Mouse (Mus musculus) brown adipose tissue, adult 24 weeks (tissue): ENCODE results near the gene Dhps. TPM values are rescaled to one million over a fixed set of nuclear protein-coding genes. Genes with fewer than 3 reads are reported as not detected.
A peak's percentile ranks its signal among the peaks of the same experiment; 100 is the strongest.
"Not testable (repeated sequence)": the region's sequence is repeated elsewhere in the genome, so short reads cannot be mapped to it uniquely, and the experiment has no call there.

Experiments used
- H3K27ac ChIP-seq: fragments of 200-500 bp; replicated peaks from 2 replicates; pipeline ENCODE4 v1.5.1; 2012; ENCODE audit warnings: low read depth, mild to moderate bottlenecking, low read length
- H3K4me1 ChIP-seq: fragments of 200-500 bp; 2 replicates; pipeline ENCODE4 v1.6.1; 2012; ENCODE audit warnings: low read length, mixed read lengths; ENCODE audit not compliant: control insufficient read depth, insufficient read depth, insufficient read length
- H3K4me3 ChIP-seq: fragments of 200-500 bp; 2 replicates; pipeline ENCODE4 v1.5.1; 2012; ENCODE audit warnings: low read depth, mild to moderate bottlenecking, low read length, moderate library complexity; ENCODE audit not compliant: insufficient read depth
- polyA plus RNA-seq: library from polyadenylated mRNA; stranded (reverse); fragments of >200 nt; gene quantifications from 2 replicates; pipeline ENCODE4 v1.2.4, GENCODE M21; 2012; ENCODE audit not compliant: missing spikeins, insufficient read depth, insufficient read length

Dhps gene
- polyA plus RNA-seq, 1 experiment, result 20.0 TPM

DNA sequence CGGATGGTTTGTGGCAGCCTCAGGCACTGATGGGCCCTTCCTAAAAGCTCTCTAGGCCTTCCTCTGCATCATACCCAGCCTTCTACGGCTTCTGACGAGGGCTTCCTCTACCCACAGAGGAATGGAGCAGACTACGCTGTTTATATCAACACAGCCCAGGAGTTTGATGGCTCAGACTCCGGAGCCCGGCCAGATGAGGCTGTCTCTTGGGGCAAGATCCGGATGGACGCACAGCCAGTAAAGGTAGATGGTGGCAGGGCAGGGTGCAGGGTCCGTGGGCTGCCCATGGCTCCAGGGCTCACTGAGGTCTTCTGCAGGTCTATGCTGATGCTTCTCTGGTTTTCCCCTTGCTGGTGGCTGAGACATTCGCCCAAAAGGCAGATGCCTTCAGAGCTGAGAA lies 3.1 kb downstream of the Dhps start:
- Histone ChIP-seq H3K4me3 (no peak overlapping the region), H3K27ac (no peak overlapping the region), H3K4me1 (peaks cover 2% of the 10 kb centered on the region; the same call in 1 of the 2 replicates)

DNA sequence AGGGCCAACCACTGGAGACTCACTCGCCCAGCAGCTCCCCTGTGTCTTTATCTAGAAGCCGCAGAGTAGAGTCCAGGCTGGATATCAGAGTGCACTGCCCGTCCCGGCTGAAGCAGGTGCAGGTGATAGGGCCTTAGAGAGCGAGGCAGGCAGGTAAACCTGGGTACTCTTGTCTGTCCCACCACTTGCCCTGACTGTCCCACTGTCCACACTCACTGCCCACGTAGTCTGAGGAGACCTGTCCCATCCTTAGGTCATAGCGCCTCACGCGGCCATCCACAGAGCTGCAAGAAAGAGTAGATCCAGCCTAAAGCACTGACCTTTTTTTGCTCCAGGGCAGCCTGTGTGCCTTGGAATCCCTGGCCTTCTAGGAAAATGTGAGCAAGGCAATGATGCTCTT lies 4.4 kb downstream of the Dhps start:
- 0 out of 2 replicates have a peak, but pooled peaks cover under 1% of the 10 kb centered on the region for H3K4me1 ChIP-seq
- H3K27ac ChIP-seq, result no peak overlapping the region
- no peak overlapping the region for H3K4me3 ChIP-seq

DNA sequence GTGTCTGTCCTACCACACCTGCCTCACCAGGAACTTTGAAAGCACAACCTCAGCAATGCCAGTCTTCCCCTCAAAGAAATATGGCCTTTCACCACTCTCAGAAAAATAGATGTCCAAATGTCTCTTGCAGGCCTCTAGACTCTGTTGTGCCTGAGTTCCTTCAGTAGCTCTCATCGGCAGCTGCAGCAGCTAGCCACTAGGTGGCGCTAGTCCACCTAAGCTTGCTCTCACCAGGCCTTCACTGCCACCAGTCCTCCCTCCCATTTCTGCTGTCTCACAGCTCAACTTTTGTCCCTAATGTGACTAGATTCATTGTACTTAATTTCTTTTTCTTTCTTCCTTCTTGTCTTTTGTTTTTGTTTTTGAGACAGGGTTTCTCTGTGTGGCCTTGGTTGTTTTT lies 5.4 kb downstream of the Dhps start:
- no peaks in the 10 kb centered on the region for H3K4me1 ChIP-seq
- no peak overlapping the region for H3K4me3 ChIP-seq
- no peak overlapping the region for H3K27ac ChIP-seq

- peak overlapping the region; percentile 96 for H3K27ac ChIP-seq
These were observed 8.6 kb downstream of the Dhps start for GRCm38 (mm10) chr8:85080214-85080531.

GRCm38 (mm10) chr8:85080532-85081215 lies 9.1 kb downstream of the Dhps start, which contains the start of gene Wdr83os:
Wdr83os (plus strand) TSS chr8:85080740.
- Histone ChIP-seq H3K4me1 (no peaks in the 10 kb centered on the region), H3K27ac (peak within 1 kb of the TSS; percentile 96), H3K4me3 (peak within 1 kb of the TSS; percentile 99)

More at GRCm38 (mm10) chr8:85080214-85080531, 8.6 kb downstream of the Dhps start:
- Histone ChIP-seq H3K4me1 (no peaks in the 10 kb centered on the region), H3K4me3 (peak overlapping the region; percentile 99)

DNA sequence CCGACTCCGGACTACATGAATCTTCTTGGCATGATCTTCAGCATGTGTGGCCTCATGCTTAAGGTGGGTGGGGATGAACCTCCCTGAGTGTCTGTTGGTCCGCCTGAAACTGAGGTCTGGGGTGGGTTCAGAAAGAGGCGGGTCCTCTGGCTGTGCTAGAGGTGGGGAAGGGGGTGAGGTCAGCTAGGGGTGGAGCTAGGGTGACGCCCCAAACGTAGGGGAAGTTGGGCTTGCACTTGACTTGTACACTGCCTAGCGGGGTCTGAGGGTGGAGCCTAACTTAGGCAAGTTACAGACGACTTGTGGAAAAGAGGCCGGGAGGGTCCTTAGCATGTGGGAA lies 9.6 kb downstream of the Dhps start, which contains the start of gene Wdr83:
Gene Wdr83, minus strand, starts transcription at position 91 of the 340 bp plus-strand sequence.
- peak within 1 kb of the TSS; percentile 99 for H3K4me3 ChIP-seq
- peak within 1 kb of the TSS; percentile 96 for H3K27ac ChIP-seq
- H3K4me1 ChIP-seq, result no peaks in the 10 kb centered on the region

GRCm38 (mm10) chr8:85082169-85082568 lies 10.6 kb downstream of the Dhps start:
- H3K27ac ChIP-seq, H3K4me1 ChIP-seq, H3K4me3 ChIP-seq: not testable (repeated sequence)

DNA sequence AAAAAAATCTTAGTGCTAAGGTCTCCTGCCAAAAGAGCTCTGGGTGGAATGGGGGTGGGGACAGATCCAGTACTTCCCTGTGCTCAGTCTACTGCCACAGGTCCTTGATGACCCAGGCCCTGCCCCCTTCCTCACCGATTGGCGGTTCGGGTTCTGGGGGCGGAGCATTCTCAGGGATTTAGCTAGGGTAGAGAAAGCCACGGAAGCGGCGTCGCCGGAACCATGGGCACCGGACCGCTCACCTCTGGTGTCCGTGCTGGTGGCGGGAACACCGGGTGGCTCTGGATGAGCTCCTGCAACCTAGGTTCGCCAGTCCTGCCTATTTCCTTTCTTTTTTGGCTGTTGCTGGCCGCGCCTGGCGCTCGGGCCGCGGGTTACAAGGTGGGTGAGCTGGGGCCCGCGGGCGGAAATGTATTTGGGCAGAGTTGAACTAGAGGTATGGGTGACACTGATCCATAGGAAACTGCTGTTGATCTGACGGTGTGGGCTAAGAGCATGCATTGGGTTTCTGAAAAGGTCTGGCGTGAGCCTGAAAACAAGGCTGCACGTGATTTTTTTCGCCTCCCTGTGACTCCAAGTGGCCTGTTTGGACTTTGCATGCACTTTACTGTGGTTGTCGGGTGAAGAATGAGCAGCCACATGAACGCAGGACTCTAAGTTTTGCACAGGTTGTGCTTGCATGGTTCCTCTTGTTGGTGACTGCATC lies 11.7 kb downstream of the Dhps start, which contains the start of gene Man2b1:
Gene Man2b1, plus strand, starts transcription at position 163 of the 706 bp plus-strand sequence.
- Histone ChIP-seq H3K4me3 (peak within 1 kb of the TSS; percentile 79), H3K4me1 (no peaks in the 10 kb centered on the region), H3K27ac (peak within 1 kb of the TSS; percentile 18; the same call in 1 of the 2 replicates)

- Histone ChIP-seq H3K4me1 (no peaks in the 10 kb centered on the region), H3K4me3 (peak overlapping the region; percentile 79), H3K27ac (no peak overlapping the region)
These were observed 13.1 kb downstream of the Dhps start for GRCm38 (mm10) chr8:85084633-85085032.

DNA sequence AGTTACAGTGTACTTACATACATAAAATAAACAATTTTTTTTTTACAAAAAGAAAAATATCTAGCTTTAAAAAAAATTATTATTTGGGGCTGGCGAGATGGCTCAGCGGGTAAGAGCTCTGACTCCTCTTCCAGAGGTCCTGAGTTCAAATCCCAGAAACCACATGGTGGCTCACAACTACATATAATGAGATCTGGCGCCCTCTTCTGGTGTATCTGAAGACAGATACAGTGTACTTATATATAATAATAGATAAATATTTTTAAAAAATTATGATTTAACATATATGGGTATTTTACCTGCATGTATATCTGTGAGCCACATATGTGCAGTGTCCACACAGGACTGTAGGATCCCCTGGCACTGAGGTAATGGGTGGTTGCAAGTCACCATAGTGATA lies 14.7 kb downstream of the Dhps start:
- Histone ChIP-seq H3K27ac (no peak overlapping the region), H3K4me1 (no peaks in the 10 kb centered on the region), H3K4me3 (no peak overlapping the region)

DNA sequence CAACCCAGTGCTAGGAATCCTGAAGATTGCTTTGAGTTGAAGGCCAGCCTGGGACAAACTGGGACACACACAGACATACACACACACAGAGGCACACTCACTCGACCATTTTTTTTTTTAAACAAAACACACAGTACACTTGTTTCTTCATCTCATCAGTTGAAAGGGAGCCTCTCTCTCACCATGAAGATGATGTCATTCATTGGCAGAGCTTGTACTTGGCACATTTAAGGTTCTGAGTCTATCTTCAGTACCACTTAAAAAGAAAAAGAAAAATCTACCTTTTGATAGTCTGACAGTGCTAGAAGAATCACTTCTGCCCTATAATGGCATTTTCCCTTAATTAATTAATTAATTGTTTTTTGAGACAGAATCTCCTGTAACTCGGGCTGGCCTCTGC lies 17.2 kb downstream of the Dhps start:
- Histone ChIP-seq H3K4me3 (no peak overlapping the region), H3K27ac (no peak overlapping the region), H3K4me1 (no peaks in the 10 kb centered on the region)

- no peak overlapping the region for H3K27ac ChIP-seq
- no peak overlapping the region for H3K4me3 ChIP-seq
- H3K4me1 ChIP-seq, result no peaks in the 10 kb centered on the region
These were observed 19.3 kb downstream of the Dhps start for GRCm38 (mm10) chr8:85090856-85091255.

- H3K4me3 ChIP-seq, result no peak overlapping the region
- no peaks in the 10 kb centered on the region for H3K4me1 ChIP-seq
- H3K27ac ChIP-seq, result no peak overlapping the region
These were observed 20.1 kb downstream of the Dhps start for GRCm38 (mm10) chr8:85091526-85092090.

- Histone ChIP-seq H3K4me3 (no peak overlapping the region), H3K27ac (no peak overlapping the region), H3K4me1 (no peaks in the 10 kb centered on the region)
These were observed 23.5 kb downstream of the Dhps start for GRCm38 (mm10) chr8:85095051-85095450.

- Histone ChIP-seq H3K27ac (no peak overlapping the region), H3K4me3 (no peak overlapping the region), H3K4me1 (no peaks in the 10 kb centered on the region)
These were observed 24.0 kb downstream of the Dhps start for GRCm38 (mm10) chr8:85095566-85095965.
